Comparison of ENCODE assay signal across 24 mouse cellular contexts in genomic region chr12:39992767-39993302, GRCm38 (mm10). TPM values are rescaled to one million over a fixed set of nuclear protein-coding genes. Genes with fewer than 3 reads are reported as not detected.
A peak's percentile ranks its signal among the peaks of the same experiment; 100 is the strongest.
DNase-seq lines count a peak whose midpoint lies in the region; ATAC-seq and TF ChIP-seq lines count a peak whose summit lies in the region.
"Had no signal": no experiment of that assay in that cellular context is flagged by ENCODE, and none has a peak within 500 bp of the region (broad histone marks: within the 10 kb centered on the region; RNA-seq: fewer than 3 reads in every experiment).

No protein-coding gene starts in this region.

- no peaks in the 10 kb centered on the region for H3K27me3 ChIP-seq in intestine, embryonic 15.5 days (replicated peaks)
- no peaks in the 10 kb centered on the region for H3K27me3 ChIP-seq in intestine, postnatal 0 days (replicated peaks; ENCODE audit: control insufficient read depth, insufficient read depth, low read length)
- H3K27me3 ChIP-seq in lung, embryonic 14.5 days (ENCODE audit: insufficient read depth, low read length): no peaks in the 10 kb centered on the region
- H3K27me3 ChIP-seq in intestine, embryonic 16.5 days (replicated peaks; ENCODE audit: control insufficient read depth, insufficient read depth, low read length): no peaks in the 10 kb centered on the region
- H3K27me3 ChIP-seq in stomach, embryonic 15.5 days (replicated peaks): no peaks in the 10 kb centered on the region
- H3K27me3 ChIP-seq: CH12.LX; hindbrain, embryonic 12.5 days; hindbrain, embryonic 15.5 days had no signal

- DNase-seq in lung, embryonic 14.5 days: no peak
- DNase-seq in lung, postnatal 14 days: no peak
- DNase-seq in kidney, adult 8-10 months: no peak
- DNase-seq in gastrocnemius, postnatal 14 days: no peak
- DNase-seq: B cell, adult 2 months; cerebellum, adult 18-20 months; cerebellum, adult 9-10 months; cerebellum, postnatal 14 days; gastrocnemius, adult 2 months; gastrocnemius, postnatal 25 days; heart, adult 2 months had no signal

- H3K9me3 ChIP-seq in intestine, embryonic 15.5 days: no peaks in the 10 kb centered on the region
- H3K9me3 ChIP-seq in intestine, postnatal 0 days (ENCODE audit: control insufficient read depth): no peaks in the 10 kb centered on the region
- no peaks in the 10 kb centered on the region for H3K9me3 ChIP-seq in lung, embryonic 14.5 days (ENCODE audit: low read depth, low read length)
- no peaks in the 10 kb centered on the region for H3K9me3 ChIP-seq in intestine, embryonic 16.5 days (ENCODE audit: control insufficient read depth, low read length)
- H3K9me3 ChIP-seq in stomach, embryonic 15.5 days: no peaks in the 10 kb centered on the region
- H3K9me3 ChIP-seq: forebrain, embryonic 10.5 days; forebrain, embryonic 13.5 days; G1E; heart, embryonic 10.5 days; hindbrain, embryonic 12.5 days; hindbrain, embryonic 15.5 days had no signal

- no peak overlapping the region for H3K27ac ChIP-seq in intestine, embryonic 15.5 days
- no peak overlapping the region for H3K27ac ChIP-seq in intestine, postnatal 0 days (ENCODE audit: low read depth, low read length)
- H3K27ac ChIP-seq in lung, embryonic 14.5 days (ENCODE audit: low read depth): no peak overlapping the region
- no peak overlapping the region for H3K27ac ChIP-seq in intestine, embryonic 16.5 days (ENCODE audit: low read length)
- no peak overlapping the region for H3K27ac ChIP-seq in stomach, embryonic 15.5 days
- H3K27ac ChIP-seq: forebrain, embryonic 10.5 days; forebrain, embryonic 13.5 days; gastrocnemius, adult 2 months; heart, adult 2 months; heart, embryonic 10.5 days; hindbrain, embryonic 12.5 days; hindbrain, embryonic 15.5 days had no signal

- 55% methylated on average over 6 of the region's 6 CpGs for WGBS in intestine, embryonic 15.5 days
- WGBS in intestine, postnatal 0 days: 54% methylated on average over 6 of the region's 6 CpGs
- WGBS in lung, embryonic 14.5 days: 41% methylated on average over 6 of the region's 6 CpGs
- WGBS in intestine, embryonic 16.5 days: 51% methylated on average over 6 of the region's 6 CpGs
- 50% methylated on average over 6 of the region's 6 CpGs for WGBS in stomach, embryonic 15.5 days

- 0 out of 2 replicates have a peak, but pooled peaks have one; percentile 39 for ATAC-seq in intestine, embryonic 15.5 days
- ATAC-seq in intestine, postnatal 0 days: no peak
- ATAC-seq in lung, embryonic 14.5 days (ENCODE audit: insufficient read depth): peak; percentile 65; the same call in 1 of the 2 replicates
- peak; percentile 74; the same call in 1 of the 2 replicates for ATAC-seq in intestine, embryonic 16.5 days
- peak; percentile 78 for ATAC-seq in stomach, embryonic 15.5 days (ENCODE audit: insufficient read depth, low FRiP score, low read depth)
- ATAC-seq: forebrain, embryonic 13.5 days; forebrain, embryonic 16.5 days; Patski had no signal

- no peak for TF ChIP-seq CTCF in intestine, postnatal 0 days (IDR thresholded peaks at IDR 0.05; ENCODE audit: low read depth)
- no peak for TF ChIP-seq CTCF in lung, embryonic 14.5 days (IDR thresholded peaks at IDR 0.05; ENCODE audit: low read depth)

- no peak overlapping the region for H3K9ac ChIP-seq in intestine, embryonic 15.5 days
- H3K9ac ChIP-seq in intestine, postnatal 0 days (ENCODE audit: low read depth, low read length): no peak overlapping the region
- no peak overlapping the region for H3K9ac ChIP-seq in lung, embryonic 14.5 days
- no peak overlapping the region for H3K9ac ChIP-seq in intestine, embryonic 16.5 days (ENCODE audit: low read depth, low read length)
- no peak overlapping the region for H3K9ac ChIP-seq in stomach, embryonic 15.5 days
- H3K9ac ChIP-seq: forebrain, embryonic 13.5 days; hindbrain, embryonic 12.5 days; hindbrain, embryonic 15.5 days had no signal

- intact Hi-C loops in gastrocnemius, postnatal 14 days (cut with DNase I; ENCODE audit: low total_unique reads): no loop called here

- no peaks in the 10 kb centered on the region for H3K4me1 ChIP-seq in intestine, embryonic 15.5 days (replicated peaks)
- no peaks in the 10 kb centered on the region for H3K4me1 ChIP-seq in intestine, postnatal 0 days (replicated peaks; ENCODE audit: control insufficient read depth, insufficient read depth, low read length)
- peaks cover 3% of the 10 kb centered on the region; the same call in 1 of the 2 replicates for H3K4me1 ChIP-seq in lung, embryonic 14.5 days (ENCODE audit: insufficient read depth)
- H3K4me1 ChIP-seq in intestine, embryonic 16.5 days (ENCODE audit: control insufficient read depth, insufficient read depth, low read length): no peaks in the 10 kb centered on the region
- H3K4me1 ChIP-seq in stomach, embryonic 15.5 days: no peaks in the 10 kb centered on the region
- H3K4me1 ChIP-seq: heart, embryonic 10.5 days; hindbrain, embryonic 12.5 days had no signal

- H3K4me2 ChIP-seq in intestine, embryonic 15.5 days (replicated peaks): no peak overlapping the region
- H3K4me2 ChIP-seq in intestine, postnatal 0 days (replicated peaks; ENCODE audit: low read depth): no peak overlapping the region
- H3K4me2 ChIP-seq in lung, embryonic 14.5 days: no peak overlapping the region
- no peak overlapping the region for H3K4me2 ChIP-seq in intestine, embryonic 16.5 days (ENCODE audit: low read depth, low read length)
- no peak overlapping the region for H3K4me2 ChIP-seq in stomach, embryonic 15.5 days
- H3K4me2 ChIP-seq: forebrain, embryonic 13.5 days; hindbrain, embryonic 12.5 days; hindbrain, embryonic 15.5 days had no signal

- H3K4me3 ChIP-seq in intestine, embryonic 15.5 days (replicated peaks): no peak overlapping the region
- no peak overlapping the region for H3K4me3 ChIP-seq in intestine, postnatal 0 days (ENCODE audit: low read depth, low read length)
- no peak overlapping the region for H3K4me3 ChIP-seq in lung, embryonic 14.5 days (ENCODE audit: low read depth, low read length)
- no peak overlapping the region for H3K4me3 ChIP-seq in intestine, embryonic 16.5 days (ENCODE audit: low read length)
- no peak overlapping the region for H3K4me3 ChIP-seq in stomach, embryonic 15.5 days (replicated peaks)
- H3K4me3 ChIP-seq: forebrain, embryonic 10.5 days; forebrain, embryonic 13.5 days; gastrocnemius, adult 2 months; heart, adult 2 months; heart, embryonic 10.5 days; hindbrain, embryonic 12.5 days; hindbrain, embryonic 15.5 days had no signal

- H3K36me3 ChIP-seq in intestine, embryonic 15.5 days: no peaks in the 10 kb centered on the region
- no peaks in the 10 kb centered on the region for H3K36me3 ChIP-seq in intestine, postnatal 0 days (ENCODE audit: control insufficient read depth, insufficient read depth)
- H3K36me3 ChIP-seq in lung, embryonic 14.5 days (ENCODE audit: insufficient read depth): no peaks in the 10 kb centered on the region
- no peaks in the 10 kb centered on the region for H3K36me3 ChIP-seq in intestine, embryonic 16.5 days (ENCODE audit: control insufficient read depth, insufficient read depth, low read length)
- no peaks in the 10 kb centered on the region for H3K36me3 ChIP-seq in stomach, embryonic 15.5 days
- H3K36me3 ChIP-seq: forebrain, embryonic 10.5 days; G1E; heart, embryonic 10.5 days; hindbrain, embryonic 12.5 days; hindbrain, embryonic 15.5 days had no signal

RNA-seq across cellular contexts. Expression of gene Arl4a, which starts 45.0 kb away (rescaled TPM):
- polyA plus RNA-seq in intestine, embryonic 15.5 days (2015; fragmentation: Nextera tagmentation; extraction: Ambion mirVana): 67.9 and 74.1 TPM in 2 replicates
- 113 and 115 TPM in 2 replicates for polyA plus RNA-seq in intestine, postnatal 0 days (2015; fragmentation: Nextera tagmentation; extraction: Ambion mirVana)
- polyA plus RNA-seq in lung, embryonic 14.5 days (2014; fragmentation: Nextera tagmentation; extraction: Ambion mirVana): 28.1 and 34.0 TPM in 2 replicates
- polyA plus RNA-seq in intestine, embryonic 16.5 days (2015; fragmentation: Nextera tagmentation; extraction: Ambion mirVana): 75.1 and 75.4 TPM in 2 replicates
- polyA plus RNA-seq in stomach, embryonic 15.5 days (2015; fragmentation: Nextera tagmentation; extraction: Ambion mirVana): 47.9 and 49.0 TPM in 2 replicates
- total RNA-seq in gastrocnemius, postnatal 14 days (2021): 10 to 100 TPM; 18.3 to 21.2 TPM
